Mouse (Mus musculus): Measurements from ENCODE around the gene Tnfrsf1b.

- TF ChIP-seq GATA1 (IDR thresholded peaks at IDR 0.05; ENCODE audit: borderline replicate concordance, low read length): no peak
- no peak for TF ChIP-seq FLI1 (IDR thresholded peaks at IDR 0.05; ENCODE audit: low read length)
Observed at GRCm38 (mm10) chr4:145254418-145254817, 7.7 kb upstream of the Tnfrsf1b start.
